Mouse (Mus musculus) layer of hippocampus, postnatal 14 days (tissue): ENCODE data around the gene Tspan1. TPM values are rescaled to one million over a fixed set of nuclear protein-coding genes. Genes with fewer than 3 reads are reported as not detected.

ENCODE experiments used
- DNase-seq, 2 experiments: peaks; one replicate each; pipeline ENCODE4 v3.0.0; 2021 to 2022; ENCODE audit warnings: low spot score in 2 of 2, mixed read lengths in 1 of 2
- total RNA-seq, 2 experiments: library from RNA; stranded (reverse); gene quantifications; 2 replicates each; pipeline ENCODE4 v1.2.3; 2021

Tspan1 gene
- total RNA-seq, 2 experiments from 2014 or later = not detected

GRCm38 (mm10) chr4:116133126-116133525, 34.3 kb downstream of the Tspan1 start:
- DNase-seq = no peak

DNA sequence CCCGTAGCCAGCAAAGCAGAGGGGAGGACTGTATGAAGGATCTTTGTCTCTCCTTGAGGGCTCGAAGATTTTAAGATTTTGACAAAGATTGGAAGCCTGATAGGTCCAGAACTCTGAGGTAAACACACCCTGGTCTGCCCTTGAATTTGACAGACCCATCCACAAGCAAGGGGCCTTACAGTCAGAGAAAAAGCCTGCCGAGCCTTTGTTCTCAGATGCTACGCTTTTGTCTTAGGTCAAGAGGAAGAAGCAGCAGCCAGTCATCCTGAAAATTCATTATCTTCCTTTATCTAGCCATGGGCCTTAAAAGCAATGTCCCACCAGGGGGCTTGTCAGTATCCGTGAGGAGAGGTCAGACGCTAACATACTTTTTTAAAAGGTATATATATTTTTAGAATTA, 39.4 kb downstream of the Tspan1 start:
- DNase-seq = no peak

DNA sequence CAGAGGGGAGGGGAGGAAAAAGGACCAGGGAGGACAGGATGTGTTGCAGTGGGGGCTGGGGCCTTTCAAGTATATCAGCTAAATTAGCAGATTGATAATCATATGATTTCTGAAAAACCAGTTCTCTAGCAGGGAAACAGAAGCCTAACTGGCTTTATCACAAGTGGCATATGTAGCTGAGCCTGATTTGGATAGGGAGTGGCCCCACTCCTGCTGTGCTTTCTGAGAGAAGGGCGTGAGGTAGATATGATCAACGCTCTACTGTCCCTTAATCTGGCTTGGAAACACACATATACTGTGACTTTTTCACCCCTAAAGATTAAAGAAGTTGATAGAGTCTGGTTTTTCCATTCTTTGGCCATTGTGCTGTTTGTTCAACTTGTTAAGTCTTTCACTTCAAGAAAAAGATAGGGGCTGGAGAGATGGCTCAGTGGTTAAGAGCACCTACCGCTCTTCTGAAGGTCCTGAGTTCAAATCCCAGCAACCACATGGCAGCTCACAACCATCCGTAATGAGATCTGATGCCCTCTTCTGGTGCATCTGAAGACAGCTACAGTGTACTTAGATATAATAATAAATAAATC, 41.5 kb downstream of the Tspan1 start:
- peak in 1 of 2 experiments; percentile 57 for DNase-seq

- DNase-seq = peak; percentile 64 to 83
Observed at GRCm38 (mm10) chr4:116123602-116124519, 43.5 kb downstream of the Tspan1 start, which contains the start of the genes Rad54l and Pomgnt1. Rad54l (minus strand) TSS chr4:116123690. Pomgnt1 (plus strand) TSS chr4:116123840.

- no peak for DNase-seq
Observed at GRCm38 (mm10) chr4:116122762-116123161, 44.6 kb downstream of the Tspan1 start.

Other genes starting within 250 kb of the Tspan1 start
- under 1 TPM; 0.14 to 0.21 TPM for gene Dmbx1, start 227.7 kb downstream of the Tspan1 start, total RNA-seq
- gene Faah, start 149.7 kb downstream of the Tspan1 start, total RNA-seq = 100 to 1,000 TPM; 123 to 126 TPM
- gene Nsun4, start 113.7 kb downstream of the Tspan1 start, total RNA-seq = 10 to 100 TPM in 1 of 2 experiments, 1 to 10 TPM in 1; 9.0 to 10.8 TPM
- gene Uqcrh, start 92.5 kb downstream of the Tspan1 start, total RNA-seq = 100 to 1,000 TPM; 428 to 464 TPM
- 10 to 100 TPM; 46.9 to 49.4 TPM for gene Lrrc41, start 92.3 kb downstream of the Tspan1 start, total RNA-seq
- gene Rad54l, start 43.9 kb downstream of the Tspan1 start, total RNA-seq = 1 to 10 TPM; 1.2 TPM
- gene Pomgnt1, start 43.8 kb downstream of the Tspan1 start, total RNA-seq = 10 to 100 TPM; 71.8 to 72.1 TPM
- gene Lurap1, start 16.3 kb downstream of the Tspan1 start, total RNA-seq = 10 to 100 TPM; 18.2 to 23.8 TPM
- gene 1700042G07Rik, start 5.8 kb upstream of the Tspan1 start, total RNA-seq = not detected
- gene Gm49337, start 5.8 kb upstream of the Tspan1 start, total RNA-seq = 1 to 10 TPM in 1 of 2 experiments, not detected in 1; 1.4 TPM
- gene Pik3r3, start 54.0 kb upstream of the Tspan1 start, total RNA-seq = 10 to 100 TPM; 53.3 to 56.1 TPM